Mouse (Mus musculus): Measurements from ENCODE around the gene Tes. TPM values are rescaled to one million over a fixed set of nuclear protein-coding genes. Genes with fewer than 3 reads are reported as not detected.

Gene Tes
- polyA plus RNA-seq, 1 experiment from 2014 or later, result 82.5 TPM

GRCm38 (mm10) chr6:17087485-17087884, 22.5 kb downstream of the Tes start:
- no peaks in the 10 kb centered on the region for H3K27me3 ChIP-seq (ENCODE audit: control insufficient read depth, insufficient read depth, low read length)
- no peak overlapping the region for H3K4me2 ChIP-seq (ENCODE audit: low read depth)
- H3K9me3 ChIP-seq (ENCODE audit: control insufficient read depth, low read length), result no peaks in the 10 kb centered on the region
- H3K27ac ChIP-seq (ENCODE audit: low read depth, low read length), result no peak overlapping the region
- no peaks in the 10 kb centered on the region for H3K36me3 ChIP-seq (ENCODE audit: control insufficient read depth, insufficient read depth, low read length)
- ATAC-seq (ENCODE audit: insufficient read depth, low FRiP score, low TSS enrichment), result no peak
- no peak overlapping the region for H3K4me3 ChIP-seq (ENCODE audit: low read depth, low read length)
- H3K9ac ChIP-seq (ENCODE audit: low read length), result no peak overlapping the region
- no peaks in the 10 kb centered on the region for H3K4me1 ChIP-seq (ENCODE audit: control insufficient read depth, insufficient read depth, low read length)
- 66% methylated on average over 6 of the region's 6 CpGs for WGBS
- peak; percentile 77 for DNase-seq (ENCODE audit: low spot score)

- no peaks in the 10 kb centered on the region for H3K9me3 ChIP-seq (ENCODE audit: control insufficient read depth, low read length)
- DNase-seq (ENCODE audit: low spot score) (no peak), ATAC-seq (ENCODE audit: insufficient read depth, low FRiP score, low TSS enrichment) (no peak)
- 99% methylated on average over 8 of the region's 8 CpGs for WGBS
- peaks cover 2% of the 10 kb centered on the region; the same call in 1 of the 2 replicates for H3K36me3 ChIP-seq (ENCODE audit: control insufficient read depth, insufficient read depth, low read length)
- no peak overlapping the region for H3K4me3 ChIP-seq (ENCODE audit: low read depth, low read length)
- no peak overlapping the region for H3K4me2 ChIP-seq (ENCODE audit: low read depth)
- no peak overlapping the region for H3K27ac ChIP-seq (ENCODE audit: low read depth, low read length)
- H3K27me3 ChIP-seq (ENCODE audit: control insufficient read depth, insufficient read depth, low read length), result no peaks in the 10 kb centered on the region
- no peak overlapping the region for H3K9ac ChIP-seq (ENCODE audit: low read length)
- H3K4me1 ChIP-seq (ENCODE audit: control insufficient read depth, insufficient read depth, low read length), result no peaks in the 10 kb centered on the region
Measured at GRCm38 (mm10) chr6:17097301-17097700, 32.4 kb downstream of the Tes start.

GRCm38 (mm10) chr6:17098559-17098958, 33.6 kb downstream of the Tes start:
- H3K4me1 ChIP-seq (ENCODE audit: control insufficient read depth, insufficient read depth, low read length), result no peaks in the 10 kb centered on the region
- no peaks in the 10 kb centered on the region for H3K9me3 ChIP-seq (ENCODE audit: control insufficient read depth, low read length)
- DNase-seq (ENCODE audit: low spot score), result no peak
- ATAC-seq (ENCODE audit: insufficient read depth, low FRiP score, low TSS enrichment), result no peak
- H3K9ac ChIP-seq (ENCODE audit: low read length), result no peak overlapping the region
- H3K4me2 ChIP-seq (ENCODE audit: low read depth), result no peak overlapping the region
- H3K27ac ChIP-seq (ENCODE audit: low read depth, low read length), result no peak overlapping the region
- H3K36me3 ChIP-seq (ENCODE audit: control insufficient read depth, insufficient read depth, low read length), result peaks cover 2% of the 10 kb centered on the region; the same call in 1 of the 2 replicates
- H3K27me3 ChIP-seq (ENCODE audit: control insufficient read depth, insufficient read depth, low read length), result no peaks in the 10 kb centered on the region
- 92% methylated on average over 9 of the region's 9 CpGs for WGBS
- H3K4me3 ChIP-seq (ENCODE audit: low read depth, low read length), result no peak overlapping the region

- H3K4me3 ChIP-seq (ENCODE audit: low read depth, low read length), result no peak overlapping the region
- WGBS, result 84% methylated on average over 25 of the region's 25 CpGs
- ATAC-seq (ENCODE audit: insufficient read depth, low FRiP score, low TSS enrichment) (no peak), DNase-seq (ENCODE audit: low spot score) (no peak)
- no peak overlapping the region for H3K27ac ChIP-seq (ENCODE audit: low read depth, low read length)
- peaks cover 2% of the 10 kb centered on the region; the same call in 1 of the 2 replicates for H3K36me3 ChIP-seq (ENCODE audit: control insufficient read depth, insufficient read depth, low read length)
- H3K4me1 ChIP-seq (ENCODE audit: control insufficient read depth, insufficient read depth, low read length), result no peaks in the 10 kb centered on the region
- no peaks in the 10 kb centered on the region for H3K9me3 ChIP-seq (ENCODE audit: control insufficient read depth, low read length)
- no peak overlapping the region for H3K9ac ChIP-seq (ENCODE audit: low read length)
- H3K27me3 ChIP-seq (ENCODE audit: control insufficient read depth, insufficient read depth, low read length), result no peaks in the 10 kb centered on the region
- no peak overlapping the region for H3K4me2 ChIP-seq (ENCODE audit: low read depth)
Measured at GRCm38 (mm10) chr6:17099477-17100130, 34.7 kb downstream of the Tes start.

GRCm38 (mm10) chr6:17105714-17106113, 40.8 kb downstream of the Tes start:
- Histone ChIP-seq H3K4me3 (ENCODE audit: low read depth, low read length) (no peak overlapping the region), H3K36me3 (ENCODE audit: control insufficient read depth, insufficient read depth, low read length) (no peaks in the 10 kb centered on the region), H3K4me2 (ENCODE audit: low read depth) (no peak overlapping the region), H3K27ac (ENCODE audit: low read depth, low read length) (no peak overlapping the region), H3K27me3 (ENCODE audit: control insufficient read depth, insufficient read depth, low read length) (no peaks in the 10 kb centered on the region), H3K9me3 (ENCODE audit: control insufficient read depth, low read length) (no peaks in the 10 kb centered on the region), H3K4me1 (ENCODE audit: control insufficient read depth, insufficient read depth, low read length) (no peaks in the 10 kb centered on the region), H3K9ac (ENCODE audit: low read length) (no peak overlapping the region)
- DNase-seq (ENCODE audit: low spot score) (peak; percentile 39), ATAC-seq (ENCODE audit: insufficient read depth, low FRiP score, low TSS enrichment) (peak; percentile 43; the same call in 1 of the 2 replicates)

GRCm38 (mm10) chr6:17106493-17106892, 41.5 kb downstream of the Tes start:
- H3K4me2 ChIP-seq (ENCODE audit: low read depth), result no peak overlapping the region
- H3K4me1 ChIP-seq (ENCODE audit: control insufficient read depth, insufficient read depth, low read length), result no peaks in the 10 kb centered on the region
- ATAC-seq (ENCODE audit: insufficient read depth, low FRiP score, low TSS enrichment) (no peak), DNase-seq (ENCODE audit: low spot score) (no peak)
- no peak overlapping the region for H3K9ac ChIP-seq (ENCODE audit: low read length)
- H3K9me3 ChIP-seq (ENCODE audit: control insufficient read depth, low read length), result no peaks in the 10 kb centered on the region
- WGBS, result 94% methylated on average over 5 of the region's 5 CpGs
- H3K4me3 ChIP-seq (ENCODE audit: low read depth, low read length), result no peak overlapping the region
- no peak overlapping the region for H3K27ac ChIP-seq (ENCODE audit: low read depth, low read length)
- no peaks in the 10 kb centered on the region for H3K27me3 ChIP-seq (ENCODE audit: control insufficient read depth, insufficient read depth, low read length)
- no peaks in the 10 kb centered on the region for H3K36me3 ChIP-seq (ENCODE audit: control insufficient read depth, insufficient read depth, low read length)

GRCm38 (mm10) chr6:17109204-17109603, 44.3 kb downstream of the Tes start:
- Histone ChIP-seq H3K4me2 (ENCODE audit: low read depth) (no peak overlapping the region), H3K9ac (ENCODE audit: low read length) (no peak overlapping the region), H3K36me3 (ENCODE audit: control insufficient read depth, insufficient read depth, low read length) (no peaks in the 10 kb centered on the region), H3K4me3 (ENCODE audit: low read depth, low read length) (no peak overlapping the region), H3K27ac (ENCODE audit: low read depth, low read length) (no peak overlapping the region), H3K4me1 (ENCODE audit: control insufficient read depth, insufficient read depth, low read length) (no peaks in the 10 kb centered on the region), H3K9me3 (ENCODE audit: control insufficient read depth, low read length) (no peaks in the 10 kb centered on the region), H3K27me3 (ENCODE audit: control insufficient read depth, insufficient read depth, low read length) (no peaks in the 10 kb centered on the region)
- ATAC-seq (ENCODE audit: insufficient read depth, low FRiP score, low TSS enrichment) (no peak), DNase-seq (ENCODE audit: low spot score) (no peak)
- 90% methylated on average over 4 of the region's 4 CpGs for WGBS

GRCm38 (mm10) chr6:17110564-17111100, 45.7 kb downstream of the Tes start:
- ATAC-seq (ENCODE audit: insufficient read depth, low FRiP score, low TSS enrichment) (no peak), DNase-seq (ENCODE audit: low spot score) (no peak)
- Histone ChIP-seq H3K27me3 (ENCODE audit: control insufficient read depth, insufficient read depth, low read length) (no peaks in the 10 kb centered on the region), H3K4me2 (ENCODE audit: low read depth) (no peak overlapping the region), H3K4me1 (ENCODE audit: control insufficient read depth, insufficient read depth, low read length) (no peaks in the 10 kb centered on the region), H3K36me3 (ENCODE audit: control insufficient read depth, insufficient read depth, low read length) (no peaks in the 10 kb centered on the region), H3K4me3 (ENCODE audit: low read depth, low read length) (no peak overlapping the region), H3K27ac (ENCODE audit: low read depth, low read length) (no peak overlapping the region), H3K9me3 (ENCODE audit: control insufficient read depth, low read length) (no peaks in the 10 kb centered on the region), H3K9ac (ENCODE audit: low read length) (no peak overlapping the region)
- WGBS, result 72% methylated on average over 6 of the region's 6 CpGs

GRCm38 (mm10) chr6:17112081-17112480, 47.1 kb downstream of the Tes start:
- 97% methylated on average over 1 of the region's 1 CpGs for WGBS
- Histone ChIP-seq H3K4me3 (ENCODE audit: low read depth, low read length) (no peak overlapping the region), H3K4me1 (ENCODE audit: control insufficient read depth, insufficient read depth, low read length) (no peaks in the 10 kb centered on the region), H3K9me3 (ENCODE audit: control insufficient read depth, low read length) (no peaks in the 10 kb centered on the region), H3K27me3 (ENCODE audit: control insufficient read depth, insufficient read depth, low read length) (no peaks in the 10 kb centered on the region), H3K36me3 (ENCODE audit: control insufficient read depth, insufficient read depth, low read length) (no peaks in the 10 kb centered on the region), H3K27ac (ENCODE audit: low read depth, low read length) (no peak overlapping the region), H3K4me2 (ENCODE audit: low read depth) (no peak overlapping the region), H3K9ac (ENCODE audit: low read length) (no peak overlapping the region)
- no peak for ATAC-seq (ENCODE audit: insufficient read depth, low FRiP score, low TSS enrichment)
- no peak for DNase-seq (ENCODE audit: low spot score)
